In the genomic region with DNA sequence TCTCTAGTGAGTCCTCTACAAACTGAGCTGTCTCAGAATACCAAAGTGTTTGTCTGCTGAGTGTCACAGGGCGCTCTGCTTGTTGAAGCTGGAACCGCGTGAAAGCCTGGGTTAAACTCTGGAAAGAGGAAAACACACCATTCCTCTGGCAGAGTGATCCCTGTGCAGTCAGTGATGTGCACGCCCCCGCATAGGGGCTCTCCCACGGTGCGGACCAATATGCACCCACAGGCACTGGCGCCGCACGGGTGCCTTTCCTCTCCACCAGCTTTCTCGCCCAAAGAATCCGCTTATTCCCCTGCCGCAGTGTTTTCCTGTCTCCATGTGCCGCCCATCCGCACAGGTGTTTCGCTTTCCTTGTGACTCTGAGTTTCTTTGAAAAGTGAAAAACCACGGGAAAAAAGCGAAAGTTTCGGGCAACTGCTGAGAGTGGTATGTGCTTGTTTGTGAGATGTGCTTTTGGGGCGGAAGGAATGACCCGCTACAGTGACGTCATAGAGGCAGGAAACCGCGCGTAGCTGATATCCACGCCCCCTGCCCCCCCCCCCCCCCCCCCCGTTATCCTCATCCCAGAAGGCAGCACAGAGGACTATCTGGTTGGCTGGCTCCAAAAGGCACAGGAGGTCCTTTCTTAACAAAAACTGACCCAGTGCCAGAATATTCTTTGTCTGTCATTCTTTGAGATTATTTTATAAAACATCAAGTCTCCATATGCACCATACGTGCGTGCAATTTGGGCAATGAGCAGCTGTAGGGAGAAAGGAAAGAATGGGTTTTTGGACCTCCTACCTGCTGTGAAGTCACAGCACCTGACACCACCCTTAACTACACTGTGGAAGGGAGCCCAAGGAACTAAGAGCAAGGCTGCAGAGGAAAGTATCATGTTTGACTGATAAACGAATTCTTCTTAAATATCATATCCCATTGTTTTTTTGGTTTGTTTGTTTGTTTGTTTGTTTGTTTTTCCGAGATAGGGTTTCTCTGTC, we compare ENCODE assay signal across 8 mouse cellular contexts. TPM values are rescaled to one million over a fixed set of nuclear protein-coding genes. Genes with fewer than 3 reads are reported as not detected.
DNase-seq lines count a peak whose midpoint lies in the region; ATAC-seq and TF ChIP-seq lines count a peak whose summit lies in the region.

No protein-coding gene starts in this region.

- 7% methylated on average over 31 of the region's 31 CpGs for WGBS in heart, embryonic 13.5 days

- no peaks in the 10 kb centered on the region for H3K36me3 ChIP-seq in ES-Bruce4 (ENCODE audit: control insufficient read depth, insufficient read depth, low read length, poor library complexity, severe bottlenecking)
- no peaks in the 10 kb centered on the region for H3K36me3 ChIP-seq in heart, embryonic 13.5 days

- H3K27me3 ChIP-seq in ES-Bruce4 (ENCODE audit: control insufficient read depth, insufficient read depth, low read length, poor library complexity, severe bottlenecking), result no peaks in the 10 kb centered on the region
- H3K27me3 ChIP-seq in heart, embryonic 13.5 days (replicated peaks), result peaks cover 36% of the 10 kb centered on the region

- H3K9ac ChIP-seq in ES-Bruce4 (ENCODE audit: low read depth, poor library complexity, severe bottlenecking), result peak overlapping the region; percentile 63
- H3K9ac ChIP-seq in heart, embryonic 13.5 days, result peak overlapping the region; percentile 82

- peak overlapping the region; percentile 97 for H3K4me2 ChIP-seq in heart, embryonic 13.5 days

- TF ChIP-seq EP300 in ES-Bruce4 (IDR thresholded peaks at IDR 0.05; ENCODE audit: insufficient read depth, low read depth, low read length), result no peak

- no peak for TF ChIP-seq POLR2A in ES-Bruce4 (IDR thresholded peaks at IDR 0.05; ENCODE audit: insufficient read depth, low read length)

- no peak for TF ChIP-seq CTCF in ES-Bruce4 (IDR thresholded peaks at IDR 0.05; ENCODE audit: low read depth, low read length)

- no peaks in the 10 kb centered on the region for H3K9me3 ChIP-seq in ES-Bruce4 (replicated peaks; ENCODE audit: control insufficient read depth, insufficient read depth, low read length, poor library complexity, severe bottlenecking)
- H3K9me3 ChIP-seq in heart, embryonic 13.5 days, result no peaks in the 10 kb centered on the region

- no peak overlapping the region for H3K27ac ChIP-seq in ES-Bruce4 (ENCODE audit: insufficient read depth, low read length)
- peak overlapping the region; percentile 54 for H3K27ac ChIP-seq in heart, embryonic 13.5 days (replicated peaks)

- DNase-seq in adrenal gland, adult (ENCODE audit: inconsistent age in 2 of 2, low spot score in 1 of 2), result peak; percentile 26 to 77
- DNase-seq in adrenal gland, postnatal 4 days (ENCODE audit: low spot score in 2 of 2), result no peak
- DNase-seq in embryo, embryonic 11.5 days (ENCODE audit: low read depth, low spot score), result peak; percentile 27
- peak; percentile 31 to 58 for DNase-seq in kidney, postnatal 4 days
- DNase-seq in spleen, postnatal 10 days (ENCODE audit: low spot score in 2 of 2), result peak; percentile 34 to 36

- H3K4me1 ChIP-seq in ES-Bruce4 (ENCODE audit: control insufficient read depth, insufficient read depth, low read length), result no peaks in the 10 kb centered on the region
- H3K4me1 ChIP-seq in heart, embryonic 13.5 days, result peaks cover 8% of the 10 kb centered on the region

- no peak for ATAC-seq in heart, embryonic 13.5 days (ENCODE audit: extremely low read depth, insufficient number of reproducible peaks, low FRiP score, low TSS enrichment)
- peak; percentile 47 for ATAC-seq in megakaryocyte progenitor cell, adult 5-6 weeks (replicated peaks; ENCODE audit: poor library complexity)

- peak overlapping the region; percentile 85 for H3K4me3 ChIP-seq in ES-Bruce4 (ENCODE audit: low read depth, low read length)
- peak overlapping the region; percentile 69 for H3K4me3 ChIP-seq in heart, embryonic 13.5 days

RNA-seq across cellular contexts. Expression of gene Ifne, which starts 11.8 kb away (rescaled TPM):
- total RNA-seq in adrenal gland, postnatal 4 days (2021), result not detected
- not detected in 2 replicates for polyA plus RNA-seq in ES-Bruce4 (2011; ENCODE audit: insufficient read depth, insufficient read length, low read depth, missing spikeins)
- not detected in 2 replicates for polyA plus RNA-seq in heart, embryonic 13.5 days (2015; fragmentation: Nextera tagmentation; extraction: Ambion mirVana)
- total RNA-seq in megakaryocyte progenitor cell, adult 5-6 weeks (2015), result not detected in 2 replicates
- not detected in 2 replicates for total RNA-seq in megakaryocyte progenitor cell, adult 5-6 weeks (2017)

RNA-seq across cellular contexts. Expression of gene Ifna1, which starts 18.3 kb away (rescaled TPM):
- not detected for total RNA-seq in adrenal gland, postnatal 4 days (2021)
- not detected in 2 replicates for polyA plus RNA-seq in ES-Bruce4 (2011; ENCODE audit: insufficient read depth, insufficient read length, low read depth, missing spikeins)
- polyA plus RNA-seq in heart, embryonic 13.5 days (2015; fragmentation: Nextera tagmentation; extraction: Ambion mirVana), result not detected in 2 replicates
- total RNA-seq in megakaryocyte progenitor cell, adult 5-6 weeks (2015), result not detected in 2 replicates
- total RNA-seq in megakaryocyte progenitor cell, adult 5-6 weeks (2017), result not detected in 2 replicates

RNA-seq across cellular contexts. Expression of gene Ifna4, which starts 26.6 kb away (rescaled TPM):
- not detected for total RNA-seq in adrenal gland, postnatal 4 days (2021)
- polyA plus RNA-seq in ES-Bruce4 (2011; ENCODE audit: insufficient read depth, insufficient read length, low read depth, missing spikeins), result not detected in 2 replicates
- polyA plus RNA-seq in heart, embryonic 13.5 days (2015; fragmentation: Nextera tagmentation; extraction: Ambion mirVana), result not detected in 2 replicates
- not detected in 2 replicates for total RNA-seq in megakaryocyte progenitor cell, adult 5-6 weeks (2015)
- not detected in 2 replicates for total RNA-seq in megakaryocyte progenitor cell, adult 5-6 weeks (2017)

RNA-seq across cellular contexts. Expression of gene Ifna5, which starts 32.9 kb away (rescaled TPM):
- total RNA-seq in adrenal gland, postnatal 4 days (2021), result not detected
- polyA plus RNA-seq in ES-Bruce4 (2011; ENCODE audit: insufficient read depth, insufficient read length, low read depth, missing spikeins), result not detected in 2 replicates
- not detected in 2 replicates for polyA plus RNA-seq in heart, embryonic 13.5 days (2015; fragmentation: Nextera tagmentation; extraction: Ambion mirVana)
- total RNA-seq in megakaryocyte progenitor cell, adult 5-6 weeks (2015), result not detected in 2 replicates
- total RNA-seq in megakaryocyte progenitor cell, adult 5-6 weeks (2017), result not detected in 2 replicates

RNA-seq across cellular contexts. Expression of gene Ifna6, which starts 41.0 kb away (rescaled TPM):
- not detected for total RNA-seq in adrenal gland, postnatal 4 days (2021)
- polyA plus RNA-seq in ES-Bruce4 (2011; ENCODE audit: insufficient read depth, insufficient read length, low read depth, missing spikeins), result not detected in 2 replicates
- not detected in 2 replicates for polyA plus RNA-seq in heart, embryonic 13.5 days (2015; fragmentation: Nextera tagmentation; extraction: Ambion mirVana)
- not detected in 2 replicates for total RNA-seq in megakaryocyte progenitor cell, adult 5-6 weeks (2015)
- total RNA-seq in megakaryocyte progenitor cell, adult 5-6 weeks (2017), result not detected in 2 replicates

Comparison
In these comparisons a context has a peak if more than half of its experiments do, and no peak if none do; other contexts are left out.
1. DNase-seq: peak in adrenal gland, adult (2 of 2), embryo, embryonic 11.5 days (single experiment), kidney, postnatal 4 days (2 of 2) and spleen, postnatal 10 days (2 of 2); none in adrenal gland, postnatal 4 days (0 of 2).